Mouse (Mus musculus): Measurements from ENCODE around the gene Olfr20. TPM values are rescaled to one million over a fixed set of nuclear protein-coding genes. Genes with fewer than 3 reads are reported as not detected.
"Not testable (repeated sequence)": the region's sequence is repeated elsewhere in the genome, so short reads cannot be mapped to it uniquely, and the experiment has no call there.

The Olfr20 gene
- not detected for polyA plus RNA-seq (2017; shearing (Covaris generic))

DNA sequence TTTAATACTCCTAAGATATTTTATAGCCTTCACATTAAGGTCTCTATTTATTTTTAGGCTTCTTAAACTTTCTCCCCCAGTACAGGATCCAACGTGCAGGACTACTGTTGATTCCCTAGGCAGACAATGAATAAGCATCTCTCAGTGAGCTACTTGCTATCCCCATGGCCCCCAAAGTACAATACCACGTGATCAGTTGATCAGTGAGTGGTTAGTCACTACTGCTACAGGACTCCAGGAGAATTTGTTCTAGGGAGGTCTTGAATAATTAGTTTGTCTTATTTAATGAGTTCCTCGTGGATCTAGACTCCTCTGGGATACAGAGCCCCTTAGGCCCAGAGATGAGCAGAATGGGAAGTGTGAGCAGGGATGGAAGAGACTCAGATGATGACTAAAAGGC, at the start of gene Olfr20:
TSS of gene Olfr20 (plus strand) at position 301 of the 400 bp plus-strand sequence.
- no peak for ATAC-seq

DNA sequence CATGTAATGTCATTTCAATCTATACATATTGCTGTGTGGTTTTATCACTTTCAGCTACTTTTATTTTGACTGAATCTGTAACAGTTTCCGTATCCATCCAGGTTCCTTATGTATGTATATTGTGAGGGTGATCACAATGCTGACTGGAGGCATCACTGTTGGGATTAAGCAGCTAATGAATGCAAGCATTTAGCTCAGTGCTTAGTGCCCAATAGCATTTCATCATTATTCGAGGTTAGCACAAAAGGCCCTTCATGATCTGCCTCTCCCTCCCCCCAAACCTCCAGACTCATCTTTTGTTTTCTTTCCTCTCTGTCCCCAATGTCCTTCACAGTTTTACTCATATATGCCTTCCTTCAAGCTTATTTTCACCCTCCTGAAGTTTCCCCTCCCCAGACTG, 47.5 kb upstream of the Olfr20 start:
- no peak for ATAC-seq

DNA sequence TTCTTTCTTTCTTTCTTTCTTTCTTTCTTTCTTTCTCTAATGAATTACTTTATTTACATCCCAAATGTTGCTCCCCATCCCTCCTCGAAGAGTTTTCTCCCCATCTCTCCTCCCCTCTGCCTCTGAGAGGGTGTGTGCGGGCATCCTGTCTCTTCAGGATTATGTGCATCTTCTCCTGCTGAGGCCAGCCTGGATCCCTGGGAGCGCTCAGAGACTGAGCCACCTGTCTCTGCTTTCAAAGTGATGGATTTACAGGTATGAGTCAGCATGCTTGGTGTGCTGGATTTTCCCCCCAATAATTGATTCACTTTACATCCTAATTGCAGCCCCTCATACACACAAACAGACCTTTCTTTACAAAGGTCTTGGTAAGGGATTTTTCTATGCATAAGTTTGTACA, 34.6 kb upstream of the Olfr20 start:
- no peak for ATAC-seq

DNA sequence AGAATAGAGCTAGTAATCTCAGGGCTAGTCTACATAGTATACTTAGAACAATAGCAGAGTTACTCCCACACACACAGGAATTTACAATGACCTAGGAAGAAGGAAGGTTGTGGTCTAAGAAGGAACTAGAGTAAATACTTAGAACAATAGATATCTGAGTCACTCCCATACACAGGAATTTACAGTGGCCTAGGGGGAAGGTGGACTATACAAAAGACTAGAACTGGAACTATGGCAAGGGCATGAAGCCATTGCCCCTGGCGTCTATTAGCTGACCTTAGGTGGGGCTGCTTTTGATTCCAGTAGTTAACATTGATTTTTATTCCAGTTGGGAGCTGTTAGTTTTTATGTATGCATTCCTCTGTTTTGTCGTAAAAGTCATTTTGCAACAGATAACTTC, 32.0 kb upstream of the Olfr20 start:
- ATAC-seq = not testable (repeated sequence)

DNA sequence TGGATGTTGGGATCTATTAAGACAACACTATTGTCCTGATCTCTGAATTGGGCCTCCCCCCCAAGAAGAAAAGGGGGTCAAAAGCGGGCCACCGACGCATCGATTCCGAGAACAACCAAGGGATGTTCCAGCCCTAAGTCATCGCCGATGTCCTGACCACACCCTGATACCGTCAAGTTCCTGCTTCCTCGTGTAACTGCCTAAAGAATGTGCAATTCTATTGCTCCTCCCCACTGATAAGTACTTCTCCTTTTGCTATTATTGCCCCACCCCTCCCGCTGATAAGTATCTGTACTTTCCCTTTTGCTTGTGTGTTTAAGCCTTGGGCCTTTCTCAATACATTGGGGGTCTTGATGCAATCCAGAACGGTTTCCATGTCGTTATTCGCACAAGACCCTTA, 29.5 kb upstream of the Olfr20 start:
- ATAC-seq = not testable (repeated sequence)

DNA sequence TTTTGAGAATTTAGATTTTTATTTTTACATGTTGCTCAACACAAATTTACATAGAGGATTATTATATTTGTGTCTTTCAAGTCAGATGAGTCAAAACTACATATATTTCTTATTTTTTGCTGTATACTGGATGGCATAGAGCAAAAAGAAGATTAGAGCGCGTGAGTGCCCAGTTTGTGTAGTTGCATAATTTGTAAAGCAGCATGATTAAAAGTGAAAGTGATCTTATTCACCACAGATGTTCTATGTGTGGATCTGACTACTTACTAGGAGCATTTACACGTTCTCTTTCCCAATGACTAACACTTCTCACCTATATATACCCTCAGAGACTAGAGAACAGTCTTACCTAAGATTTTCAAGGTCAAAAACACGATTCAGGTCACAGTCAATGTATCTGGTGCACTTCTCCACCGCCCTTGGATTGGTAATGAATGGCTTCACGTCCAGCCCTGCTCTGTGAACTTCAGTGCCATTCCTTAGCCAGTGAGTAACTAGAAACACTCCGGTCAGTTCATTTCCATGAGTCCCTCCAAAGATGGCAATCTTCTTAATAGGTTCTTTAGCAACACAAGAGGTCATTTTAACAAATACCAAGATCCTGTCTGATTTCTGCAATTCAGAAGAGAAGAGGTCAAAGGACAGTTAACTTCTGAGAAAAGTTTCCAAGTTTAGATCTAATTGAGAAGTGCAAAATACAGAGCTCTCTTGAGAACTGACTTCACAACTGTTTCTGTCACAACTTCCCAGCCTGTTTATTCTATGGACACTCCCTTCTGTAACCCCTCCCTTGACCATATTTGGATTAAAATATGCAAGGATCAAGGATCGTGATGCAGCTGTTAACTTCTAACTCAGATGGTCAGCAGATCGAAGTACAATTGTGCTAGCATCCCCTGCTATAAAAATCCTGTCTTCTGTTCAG, 26.4 kb upstream of the Olfr20 start:
- ATAC-seq = no peak

DNA sequence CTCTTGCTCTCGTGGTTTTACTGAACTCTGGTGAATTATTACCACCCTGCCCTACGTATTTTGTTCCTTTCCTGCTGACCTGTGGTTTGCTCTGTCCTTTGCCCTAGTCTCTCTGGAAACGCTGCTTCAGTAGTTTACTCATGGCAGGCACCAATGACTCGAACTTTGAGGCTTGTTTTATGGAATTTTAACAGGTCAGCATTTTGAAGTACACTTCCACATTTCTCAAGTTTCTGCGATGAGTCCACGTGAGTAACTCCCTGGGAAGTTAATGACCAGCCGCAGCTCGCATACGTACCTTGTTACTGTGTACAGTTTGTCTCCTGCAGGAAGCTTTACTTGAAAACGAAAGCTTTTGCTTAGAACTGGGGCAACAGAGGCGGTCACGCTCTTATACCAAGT, 24.1 kb upstream of the Olfr20 start:
- no peak for ATAC-seq

DNA sequence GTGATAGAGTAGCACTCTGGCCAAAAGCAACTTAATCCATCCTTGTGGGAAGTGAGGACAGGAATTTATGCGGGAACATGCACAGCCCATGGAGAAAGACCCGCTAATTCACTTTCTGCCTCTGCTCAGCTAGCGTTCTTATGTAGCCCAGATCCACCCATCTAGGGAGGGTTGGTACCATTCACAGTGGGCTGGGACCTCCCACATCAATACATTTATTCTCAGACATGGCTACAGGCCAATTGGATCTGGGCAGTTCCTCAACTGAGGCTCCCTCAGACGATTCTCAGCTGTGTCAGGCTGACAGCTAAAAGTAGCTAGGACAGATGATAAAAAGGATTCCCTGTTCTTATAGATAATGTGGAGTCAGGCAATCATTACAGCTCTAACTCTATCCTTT, 23.2 kb upstream of the Olfr20 start:
- no peak for ATAC-seq

DNA sequence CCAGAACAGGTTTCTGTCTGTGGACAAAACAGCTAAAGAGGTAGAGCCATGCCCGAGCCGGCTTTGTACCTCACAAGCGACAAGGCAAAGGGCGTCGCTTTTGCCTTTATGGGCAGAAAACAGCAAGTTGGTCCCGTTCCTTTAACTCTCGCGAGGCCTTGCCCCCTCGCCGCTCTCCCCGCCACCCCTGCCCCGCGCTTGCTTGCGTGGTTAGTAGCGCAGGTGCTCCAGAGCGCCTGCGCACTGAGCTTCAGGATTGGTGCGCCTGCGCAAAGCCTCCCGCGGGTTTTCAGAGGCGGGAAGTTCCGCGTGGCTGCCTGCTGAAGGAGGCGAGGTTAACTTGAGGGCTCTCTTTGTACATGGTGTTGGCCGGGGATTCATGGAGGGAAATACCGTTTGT, 21.1 kb upstream of the Olfr20 start, which contains the start of the genes Aspa, Gm49340 and Spata22:
TSS of gene Aspa (minus strand) at position 155 of the 400 bp plus-strand sequence.
TSS of gene Gm49340 (plus strand) at position 300 of the 400 bp plus-strand sequence.
TSS of gene Spata22 (plus strand) at position 300 of the 400 bp plus-strand sequence.
- no peak for ATAC-seq

DNA sequence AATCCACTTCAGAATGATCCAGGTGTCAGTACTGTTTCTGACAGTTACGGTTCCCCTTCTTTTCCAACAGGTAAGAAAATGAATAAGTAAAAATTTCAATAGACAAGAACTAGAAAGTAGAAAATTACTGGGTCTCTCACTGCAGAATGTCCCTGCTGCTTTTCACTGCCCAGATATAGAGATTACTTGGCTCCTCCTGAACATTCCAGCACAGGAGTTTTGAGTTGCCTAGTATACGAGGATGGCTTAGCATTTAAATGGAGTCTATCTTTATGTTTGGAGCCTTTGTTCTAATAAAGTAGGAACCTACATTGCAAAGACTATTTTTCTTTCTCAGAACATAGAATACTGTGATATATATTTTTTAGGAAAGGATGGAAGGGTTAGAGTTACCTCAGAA, 17.2 kb upstream of the Olfr20 start:
- no peak for ATAC-seq

DNA sequence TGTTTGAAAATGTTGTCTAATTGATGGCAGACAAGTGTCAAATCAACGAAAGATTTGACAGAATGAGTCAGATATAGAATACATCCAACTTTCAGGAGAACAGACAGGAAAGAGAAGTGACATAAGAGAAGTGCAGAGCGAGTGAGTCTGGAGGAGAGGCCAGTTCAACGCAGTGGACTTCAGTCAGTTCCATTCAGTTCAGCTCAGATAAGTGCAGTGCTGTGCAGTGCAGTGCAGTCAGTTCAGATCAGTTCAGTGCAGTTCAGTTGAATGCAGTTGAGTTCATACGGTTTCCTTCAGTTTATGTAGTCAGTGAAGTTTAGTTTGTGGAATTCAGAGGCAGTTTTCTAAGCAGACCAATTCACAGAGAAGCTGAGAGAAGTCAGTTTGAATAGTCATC, 13.7 kb upstream of the Olfr20 start:
- ATAC-seq = no peak

DNA sequence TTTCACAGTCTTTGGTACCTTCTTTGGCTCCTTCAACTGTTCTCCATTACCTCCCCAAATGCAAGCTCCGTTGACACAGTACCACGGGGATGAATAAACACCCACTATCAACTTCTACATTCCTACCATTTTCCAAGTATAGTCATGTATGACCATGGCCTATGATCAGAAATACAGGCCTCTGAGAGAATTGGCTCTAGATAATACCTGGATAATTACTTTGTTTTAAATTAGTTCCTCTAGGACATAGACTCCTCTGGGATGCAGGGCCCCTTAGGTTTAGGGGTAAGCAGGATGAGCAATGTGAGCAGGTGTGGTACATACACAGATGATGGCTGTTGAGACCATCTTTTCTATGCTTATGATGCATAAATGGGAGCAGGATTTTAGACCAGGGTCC, 20.4 kb downstream of the Olfr20 start, which contains the start of gene Olfr376:
TSS of gene Olfr376 (plus strand) at position 301 of the 400 bp plus-strand sequence.
- no peak for ATAC-seq

DNA sequence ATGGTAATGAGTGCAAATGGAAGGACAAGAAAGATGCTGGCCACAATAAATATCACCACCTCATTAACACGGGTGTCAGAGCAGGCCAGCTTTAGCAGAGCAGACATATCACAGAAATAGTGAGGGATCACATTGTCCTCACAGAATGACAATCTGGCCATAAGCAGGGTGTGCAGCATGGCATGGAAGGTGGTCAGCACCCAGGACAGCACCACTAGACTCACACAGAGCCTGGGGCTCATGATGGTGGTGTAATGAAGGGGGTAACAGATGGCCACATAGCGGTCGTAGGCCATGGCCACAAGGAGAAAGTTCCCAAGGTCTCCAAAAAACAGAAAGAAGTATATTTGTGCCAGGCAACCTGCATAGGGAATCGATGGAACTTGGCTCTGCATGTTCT, 44.8 kb downstream of the Olfr20 start:
- ATAC-seq = no peak

DNA sequence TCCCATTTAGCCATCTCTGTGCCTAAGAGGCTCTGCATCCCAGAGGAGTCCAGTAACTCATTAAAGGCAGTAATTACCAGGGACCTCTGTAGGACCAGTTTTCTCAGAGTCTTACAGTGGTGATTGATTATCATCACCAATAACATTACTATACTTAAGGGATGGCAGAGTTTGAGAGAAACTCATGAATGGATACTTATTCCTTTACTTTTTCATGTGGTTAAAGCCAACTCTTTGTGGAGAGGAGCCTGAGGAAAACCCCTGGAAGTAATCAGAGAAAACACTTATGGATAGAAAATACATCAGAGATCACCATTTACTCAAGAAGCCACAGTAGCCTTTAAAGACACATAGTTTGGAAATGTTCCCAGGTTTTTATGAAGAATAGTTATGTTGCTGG, 48.9 kb downstream of the Olfr20 start, which contains the start of gene Olfr1:
TSS of gene Olfr1 (minus strand) at position 101 of the 400 bp plus-strand sequence.
- ATAC-seq = no peak

Other genes with a start within 250 kb of the Olfr20 start
- gene Haspin, start 212.5 kb upstream of the Olfr20 start, polyA plus RNA-seq (2017; shearing (Covaris generic)) = 10 to 100 TPM in 1 of 3 experiments, 1 to 10 TPM in 2; 6.7 to 11.1 (median 8.1) TPM
- gene P2rx5, start 190.4 kb upstream of the Olfr20 start, polyA plus RNA-seq (2017; shearing (Covaris generic)) = under 1 TPM in 2 of 3 experiments, not detected in 1; 0.23 to 0.24 TPM
- 10 to 100 TPM; 43.7 to 57.0 (median 49.4) TPM for gene Emc6, start 173.7 kb upstream of the Olfr20 start, polyA plus RNA-seq (2017; shearing (Covaris generic))
- 10 to 100 TPM; 20.9 to 43.7 (median 25.2) TPM for gene Tax1bp3, start 173.7 kb upstream of the Olfr20 start, polyA plus RNA-seq (2017; shearing (Covaris generic))
- 10 to 100 TPM in 2 of 3 experiments, 1 to 10 TPM in 1; 7.4 to 11.4 (median 11.3) TPM for gene Ctns, start 151.7 kb upstream of the Olfr20 start, polyA plus RNA-seq (2017; shearing (Covaris generic))
- 1 to 10 TPM; 1.7 to 3.3 (median 2.7) TPM for gene Shpk, start 151.3 kb upstream of the Olfr20 start, polyA plus RNA-seq (2017; shearing (Covaris generic))
- gene Trpv1, start 116.5 kb upstream of the Olfr20 start, polyA plus RNA-seq (2017; shearing (Covaris generic)) = not detected
- gene Trpv3, start 83.4 kb upstream of the Olfr20 start, polyA plus RNA-seq (2017; shearing (Covaris generic)) = not detected
- gene Aspa, start 21.2 kb upstream of the Olfr20 start, polyA plus RNA-seq (2017; shearing (Covaris generic)) = not detected
- gene Gm49340, start 21.0 kb upstream of the Olfr20 start, polyA plus RNA-seq (2017; shearing (Covaris generic)) = not detected
- not detected for gene Spata22, start 21.0 kb upstream of the Olfr20 start, polyA plus RNA-seq (2017; shearing (Covaris generic))
- not detected for gene Olfr376, start 20.5 kb downstream of the Olfr20 start, polyA plus RNA-seq (2017; shearing (Covaris generic))
- not detected for gene Olfr1, start 48.8 kb downstream of the Olfr20 start, polyA plus RNA-seq (2017; shearing (Covaris generic))
- gene Olfr378, start 77.7 kb downstream of the Olfr20 start, polyA plus RNA-seq (2017; shearing (Covaris generic)) = not detected
- gene Olfr380, start 106.7 kb downstream of the Olfr20 start, polyA plus RNA-seq (2017; shearing (Covaris generic)) = not detected
- gene Olfr381, start 140.8 kb downstream of the Olfr20 start, polyA plus RNA-seq (2017; shearing (Covaris generic)) = not detected
- not detected for gene Olfr382, start 166.4 kb downstream of the Olfr20 start, polyA plus RNA-seq (2017; shearing (Covaris generic))
- not detected for gene Olfr385, start 242.2 kb downstream of the Olfr20 start, polyA plus RNA-seq (2017; shearing (Covaris generic))
- gene Olfr384, start 247.8 kb downstream of the Olfr20 start, polyA plus RNA-seq (2017; shearing (Covaris generic)) = not detected